Mouse (Mus musculus) hindbrain, embryonic 10.5 days (tissue): Measurements from ENCODE around the gene Prrc2b. TPM values are rescaled to one million over a fixed set of nuclear protein-coding genes. Genes with fewer than 3 reads are reported as not detected.
A peak's percentile ranks its signal among the peaks of the same experiment; 100 is the strongest.

Experiments used
- DNase-seq: peaks from one replicate; pipeline ENCODE4 v3.0.0-alpha.2; 2017; ENCODE audit warnings: low spot score
- H3K27ac ChIP-seq: fragments of 300-500 bp; sonication (generic); 2 replicates; pipeline ENCODE4 v1.5.1; 2016; ENCODE audit warnings: mild to moderate bottlenecking, moderate library complexity
- H3K27me3 ChIP-seq: fragments of 300-500 bp; sonication (generic); 2 replicates; pipeline ENCODE4 v1.6.1; 2016; ENCODE audit warnings: mild to moderate bottlenecking; ENCODE audit not compliant: poor library complexity, insufficient read depth, severe bottlenecking
- H3K36me3 ChIP-seq: fragments of 300-500 bp; sonication (generic); 2 replicates; pipeline ENCODE4 v1.6.1; 2016; ENCODE audit warnings: mild to moderate bottlenecking, moderate library complexity
- H3K4me1 ChIP-seq: fragments of 300-500 bp; sonication (generic); replicated peaks from 2 replicates; pipeline ENCODE4 v1.6.1; 2016; ENCODE audit warnings: mild to moderate bottlenecking
- H3K4me3 ChIP-seq: fragments of 300-500 bp; sonication (generic); 2 replicates; pipeline ENCODE4 v1.5.1; 2016; ENCODE audit warnings: mild to moderate bottlenecking, moderate library complexity
- H3K9me3 ChIP-seq: fragments of 300-500 bp; sonication (generic); 2 replicates; pipeline ENCODE4 v1.6.1; 2016; ENCODE audit warnings: mild to moderate bottlenecking, moderate library complexity
- WGBS: fragments of 180-500 bp; shearing (Covaris S2); methylation state at CpG from one replicate; pipeline ENCODE4 v1.1.7; 2016; 5-methylcytosine and 5-hydroxymethylcytosine counted together
- polyA plus RNA-seq: library from polyadenylated mRNA; unstranded; fragments of >200 nt; fragmentation: Nextera tagmentation; extraction: Ambion mirVana; gene quantifications from 2 replicates; pipeline ENCODE4 v1.2.1, GENCODE M21; 2016

Gene Prrc2b
- polyA plus RNA-seq, 1 experiment from 2014 or later, result 68.9 TPM

GRCm38 (mm10) chr2:32182676-32183296, 31.9 kb downstream of the Prrc2b start:
- WGBS, result 72% methylated on average over 13 of the region's 13 CpGs
- peaks cover 52% of the 10 kb centered on the region for H3K4me1 ChIP-seq
- no peaks in the 10 kb centered on the region for H3K9me3 ChIP-seq
- H3K4me3 ChIP-seq, result no peak overlapping the region
- no peak for DNase-seq
- H3K36me3 ChIP-seq, result peaks cover 65% of the 10 kb centered on the region
- H3K27me3 ChIP-seq, result no peaks in the 10 kb centered on the region
- H3K27ac ChIP-seq, result peak overlapping the region; percentile 36

GRCm38 (mm10) chr2:32187019-32187551, 36.2 kb downstream of the Prrc2b start:
- H3K4me3 ChIP-seq, result no peak overlapping the region
- 92% methylated on average over 13 of the region's 13 CpGs for WGBS
- H3K4me1 ChIP-seq, result peaks cover 14% of the 10 kb centered on the region
- no peaks in the 10 kb centered on the region for H3K9me3 ChIP-seq
- no peak for DNase-seq
- H3K36me3 ChIP-seq, result peaks cover 97% of the 10 kb centered on the region
- no peaks in the 10 kb centered on the region for H3K27me3 ChIP-seq
- no peak overlapping the region for H3K27ac ChIP-seq

GRCm38 (mm10) chr2:32187649-32188048, 36.8 kb downstream of the Prrc2b start:
- H3K36me3 ChIP-seq, result peaks cover 97% of the 10 kb centered on the region
- peaks cover 8% of the 10 kb centered on the region for H3K4me1 ChIP-seq
- no peak overlapping the region for H3K27ac ChIP-seq
- H3K9me3 ChIP-seq, result no peaks in the 10 kb centered on the region
- 93% methylated on average over 7 of the region's 7 CpGs for WGBS
- H3K4me3 ChIP-seq, result no peak overlapping the region
- H3K27me3 ChIP-seq, result no peaks in the 10 kb centered on the region
- DNase-seq, result no peak

GRCm38 (mm10) chr2:32189060-32189681, 38.3 kb downstream of the Prrc2b start:
- Histone ChIP-seq H3K4me1 (0 out of 2 replicates have a peak, but pooled peaks cover 2% of the 10 kb centered on the region), H3K27ac (no peak overlapping the region), H3K9me3 (no peaks in the 10 kb centered on the region), H3K36me3 (peaks cover 97% of the 10 kb centered on the region), H3K4me3 (no peak overlapping the region), H3K27me3 (no peaks in the 10 kb centered on the region)
- 90% methylated on average over 5 of the region's 5 CpGs for WGBS
- DNase-seq, result no peak

GRCm38 (mm10) chr2:32190620-32191019, 39.7 kb downstream of the Prrc2b start:
- Histone ChIP-seq H3K27ac (no peak overlapping the region), H3K4me1 (no peaks in the 10 kb centered on the region), H3K4me3 (no peak overlapping the region), H3K36me3 (peaks cover 97% of the 10 kb centered on the region), H3K9me3 (no peaks in the 10 kb centered on the region), H3K27me3 (no peaks in the 10 kb centered on the region)
- WGBS, result 83% methylated on average over 1 of the region's 1 CpGs
- DNase-seq, result no peak

GRCm38 (mm10) chr2:32191872-32192507, 41.1 kb downstream of the Prrc2b start:
- Histone ChIP-seq H3K9me3 (no peaks in the 10 kb centered on the region), H3K4me3 (no peak overlapping the region), H3K4me1 (no peaks in the 10 kb centered on the region), H3K27ac (no peak overlapping the region), H3K27me3 (no peaks in the 10 kb centered on the region), H3K36me3 (peaks cover 97% of the 10 kb centered on the region)
- DNase-seq, result peak; percentile 33
- 89% methylated on average over 17 of the region's 18 CpGs for WGBS

GRCm38 (mm10) chr2:32198977-32199376, 48.1 kb downstream of the Prrc2b start:
- Histone ChIP-seq H3K36me3 (peaks cover 100% of the 10 kb centered on the region), H3K4me3 (no peak overlapping the region), H3K27ac (no peak overlapping the region), H3K27me3 (no peaks in the 10 kb centered on the region), H3K4me1 (no peaks in the 10 kb centered on the region), H3K9me3 (no peaks in the 10 kb centered on the region)
- DNase-seq, result no peak
- 79% methylated on average over 11 of the region's 11 CpGs for WGBS

GRCm38 (mm10) chr2:32200033-32200432, 49.2 kb downstream of the Prrc2b start:
- WGBS, result 92% methylated on average over 4 of the region's 4 CpGs
- no peaks in the 10 kb centered on the region for H3K9me3 ChIP-seq
- no peak overlapping the region for H3K4me3 ChIP-seq
- peaks cover 100% of the 10 kb centered on the region for H3K36me3 ChIP-seq
- H3K27ac ChIP-seq, result no peak overlapping the region
- H3K4me1 ChIP-seq, result no peaks in the 10 kb centered on the region
- no peak for DNase-seq
- H3K27me3 ChIP-seq, result no peaks in the 10 kb centered on the region

- no peaks in the 10 kb centered on the region for H3K27me3 ChIP-seq
- H3K4me1 ChIP-seq, result no peaks in the 10 kb centered on the region
- no peak overlapping the region for H3K27ac ChIP-seq
- no peaks in the 10 kb centered on the region for H3K9me3 ChIP-seq
- WGBS, result 93% methylated on average over 11 of the region's 11 CpGs
- no peak overlapping the region for H3K4me3 ChIP-seq
- no peak for DNase-seq
- peaks cover 100% of the 10 kb centered on the region for H3K36me3 ChIP-seq
Observed at GRCm38 (mm10) chr2:32200712-32201111, 49.8 kb downstream of the Prrc2b start.

- H3K27ac ChIP-seq, result no peak overlapping the region
- no peaks in the 10 kb centered on the region for H3K27me3 ChIP-seq
- 91% methylated on average over 7 of the region's 7 CpGs for WGBS
- H3K9me3 ChIP-seq, result no peaks in the 10 kb centered on the region
- no peak overlapping the region for H3K4me3 ChIP-seq
- peaks cover 100% of the 10 kb centered on the region for H3K36me3 ChIP-seq
- H3K4me1 ChIP-seq, result no peaks in the 10 kb centered on the region
- no peak for DNase-seq
Observed at GRCm38 (mm10) chr2:32201527-32201926, 50.6 kb downstream of the Prrc2b start.

- no peaks in the 10 kb centered on the region for H3K4me1 ChIP-seq
- H3K4me3 ChIP-seq, result no peak overlapping the region
- H3K9me3 ChIP-seq, result no peaks in the 10 kb centered on the region
- peaks cover 100% of the 10 kb centered on the region for H3K36me3 ChIP-seq
- no peaks in the 10 kb centered on the region for H3K27me3 ChIP-seq
- no peak for DNase-seq
- H3K27ac ChIP-seq, result no peak overlapping the region
- 97% methylated on average over 13 of the region's 13 CpGs for WGBS
Observed at GRCm38 (mm10) chr2:32203853-32204252, 53.0 kb downstream of the Prrc2b start.

- Histone ChIP-seq H3K9me3 (no peaks in the 10 kb centered on the region), H3K4me1 (no peaks in the 10 kb centered on the region), H3K36me3 (peaks cover 100% of the 10 kb centered on the region), H3K27me3 (no peaks in the 10 kb centered on the region), H3K27ac (no peak overlapping the region), H3K4me3 (no peak overlapping the region)
- 95% methylated on average over 1 of the region's 1 CpGs for WGBS
- no peak for DNase-seq
Observed at GRCm38 (mm10) chr2:32207682-32208081, 56.8 kb downstream of the Prrc2b start.

- Histone ChIP-seq H3K4me1 (no peaks in the 10 kb centered on the region), H3K4me3 (no peak overlapping the region), H3K27ac (no peak overlapping the region), H3K36me3 (peaks cover 100% of the 10 kb centered on the region), H3K9me3 (no peaks in the 10 kb centered on the region), H3K27me3 (no peaks in the 10 kb centered on the region)
- DNase-seq, result no peak
- 93% methylated on average over 8 of the region's 8 CpGs for WGBS
Observed at GRCm38 (mm10) chr2:32211689-32212088, 60.8 kb downstream of the Prrc2b start.
